Mouse (Mus musculus) ovary, postnatal 10 days (tissue): ENCODE data around the gene Agxt.

Experiments used
- DNase-seq: peaks from one replicate; pipeline ENCODE4 v3.0.0; 2022; ENCODE audit warnings: low spot score

Agxt gene

GRCm38 (mm10) chr1:93135036-93135526, at the start of gene Agxt:
TSS of gene Agxt (plus strand) at chr1:93135240.
- no peak for DNase-seq

GRCm38 (mm10) chr1:93092582-93092981, 42.5 kb upstream of the Agxt start:
- no peak for DNase-seq

- no peak for DNase-seq
Observed at GRCm38 (mm10) chr1:93098956-93099355, 36.1 kb upstream of the Agxt start.

GRCm38 (mm10) chr1:93100243-93100575, 34.8 kb upstream of the Agxt start:
- DNase-seq = no peak

- no peak for DNase-seq
Observed at GRCm38 (mm10) chr1:93100576-93101491, 34.2 kb upstream of the Agxt start.

GRCm38 (mm10) chr1:93101571-93102061, 33.4 kb upstream of the Agxt start, which contains the start of gene Kif1a:
TSS of gene Kif1a (minus strand) at chr1:93101951.
- DNase-seq = no peak

- DNase-seq = no peak
Observed at GRCm38 (mm10) chr1:93102700-93103099, 32.3 kb upstream of the Agxt start.

- no peak for DNase-seq
Observed at GRCm38 (mm10) chr1:93114713-93115463, 20.2 kb upstream of the Agxt start.

GRCm38 (mm10) chr1:93115471-93115870, 19.6 kb upstream of the Agxt start:
- DNase-seq = no peak

GRCm38 (mm10) chr1:93118816-93119215, 16.2 kb upstream of the Agxt start:
- no peak for DNase-seq

- DNase-seq = no peak
Observed at GRCm38 (mm10) chr1:93123179-93123854, 11.7 kb upstream of the Agxt start.

- no peak for DNase-seq
Observed at GRCm38 (mm10) chr1:93124066-93124465, 11.0 kb upstream of the Agxt start.

- DNase-seq = no peak
Observed at GRCm38 (mm10) chr1:93125256-93125655, 9.8 kb upstream of the Agxt start.

- no peak for DNase-seq
Observed at GRCm38 (mm10) chr1:93128209-93128608, 6.8 kb upstream of the Agxt start.

- DNase-seq = peak; percentile 38
Observed at GRCm38 (mm10) chr1:93128710-93129349, 6.2 kb upstream of the Agxt start.

- no peak for DNase-seq
Observed at GRCm38 (mm10) chr1:93130242-93130983, 4.6 kb upstream of the Agxt start.

GRCm38 (mm10) chr1:93132676-93133075, 2.4 kb upstream of the Agxt start:
- no peak for DNase-seq

GRCm38 (mm10) chr1:93138534-93138933, 3.5 kb downstream of the Agxt start:
- no peak for DNase-seq

GRCm38 (mm10) chr1:93139713-93140112, 4.7 kb downstream of the Agxt start:
- DNase-seq = no peak

- DNase-seq = no peak
Observed at GRCm38 (mm10) chr1:93142871-93143270, 7.8 kb downstream of the Agxt start.

- DNase-seq = no peak
Observed at GRCm38 (mm10) chr1:93144176-93144575, 9.1 kb downstream of the Agxt start.
